Mouse (Mus musculus) stomach, postnatal 0 days (tissue): ENCODE measurements around the gene Cyp4a12b. TPM values are rescaled to one million over a fixed set of nuclear protein-coding genes. Genes with fewer than 3 reads are reported as not detected.
A peak's percentile ranks its signal among the peaks of the same experiment; 100 is the strongest.
"Not testable (repeated sequence)": the region's sequence is repeated elsewhere in the genome, so short reads cannot be mapped to it uniquely, and the experiment has no call there.

ENCODE experiments used
- ATAC-seq: fragments of 200-750 bp; cut with Nextera tagmentation; 2 replicates; pipeline ENCODE4 v1.8.0; 2017; ENCODE audit not compliant: low FRiP score, low TSS enrichment
- DNase-seq: peaks from one replicate; pipeline ENCODE4 v3.0.0-alpha.2; 2016; ENCODE audit warnings: low spot score
- H3K27ac ChIP-seq: fragments of 300-500 bp; sonication (generic); replicated peaks from 2 replicates; pipeline ENCODE4 v1.5.1; 2014; ENCODE audit warnings: mild to moderate bottlenecking, control low read depth
- H3K27me3 ChIP-seq: fragments of 300-500 bp; sonication (generic); 2 replicates; pipeline ENCODE4 v1.6.1; 2014; ENCODE audit warnings: low read length; ENCODE audit not compliant: control insufficient read depth, insufficient read depth
- H3K36me3 ChIP-seq: fragments of 300-500 bp; sonication (generic); 2 replicates; pipeline ENCODE4 v1.6.1; 2014; ENCODE audit warnings: low read length, mixed read lengths; ENCODE audit not compliant: control insufficient read depth, insufficient read depth
- H3K4me1 ChIP-seq: fragments of 300-500 bp; sonication (generic); replicated peaks from 2 replicates; pipeline ENCODE4 v1.6.1; 2014; ENCODE audit warnings: antibody characterized with exemption; ENCODE audit not compliant: control insufficient read depth, insufficient read depth
- H3K4me2 ChIP-seq: fragments of 300-500 bp; sonication (generic); replicated peaks from 2 replicates; pipeline ENCODE4 v1.6.1; 2014; ENCODE audit warnings: low read depth, mild to moderate bottlenecking, control low read depth, moderate library complexity
- H3K4me3 ChIP-seq: fragments of 300-500 bp; sonication (generic); 2 replicates; pipeline ENCODE4 v1.5.1; 2014; ENCODE audit warnings: low read depth, low read length, control low read depth
- H3K9ac ChIP-seq: fragments of 300-500 bp; sonication (generic); 2 replicates; pipeline ENCODE4 v1.6.1; 2014; ENCODE audit warnings: mild to moderate bottlenecking, low read length, control low read depth, mixed read lengths
- H3K9me3 ChIP-seq: fragments of 300-500 bp; sonication (generic); 2 replicates; pipeline ENCODE4 v1.6.1; 2016; ENCODE audit warnings: low read length; ENCODE audit not compliant: control insufficient read depth
- CTCF ChIP-seq: IDR thresholded peaks from 2 replicates; pipeline ENCODE4 v1.5.1; 2016; ENCODE audit warnings: antibody characterized with exemption, low read depth, mild to moderate bottlenecking, moderate library complexity
- EP300 ChIP-seq: optimal IDR thresholded peaks from 2 replicates; pipeline ENCODE3; 2016; ENCODE audit warnings: antibody characterized with exemption
- WGBS: fragments of 180-500 bp; shearing (Covaris S2); extraction: QIAGEN DNeasy Blood & Tissue Kit; methylation state at CpG from one replicate; pipeline ENCODE4 v1.1.7; 2014; 5-methylcytosine and 5-hydroxymethylcytosine counted together
- polyA plus RNA-seq: library from polyadenylated mRNA; unstranded; fragments of >200 nt; fragmentation: Nextera tagmentation; extraction: Ambion mirVana; gene quantifications from 2 replicates; pipeline ENCODE4 v1.2.1, GENCODE M21; 2015

Gene Cyp4a12b
- polyA plus RNA-seq, 1 experiment from 2014 or later, result not detected

DNA sequence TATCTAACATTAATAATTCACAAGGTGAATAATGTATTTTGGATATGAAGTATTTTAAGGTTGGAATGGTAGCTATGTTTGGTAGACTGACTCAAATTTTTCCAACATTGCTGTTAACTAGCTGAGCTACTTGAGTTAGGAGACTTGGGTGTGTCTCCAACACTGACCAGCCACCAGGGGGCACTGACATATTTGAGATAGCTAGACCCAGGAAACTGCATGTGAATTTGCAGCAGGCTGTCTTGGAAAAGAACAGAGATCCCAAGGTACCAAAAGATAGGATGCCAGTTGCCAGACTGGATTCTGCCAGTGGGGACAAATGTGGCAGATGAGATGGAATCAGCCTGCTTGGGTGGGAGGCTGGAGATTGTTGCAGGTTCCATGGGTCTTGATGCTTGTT, 64.6 kb downstream of the Cyp4a12b start:
- not testable (repeated sequence) for H3K9ac ChIP-seq, H3K9me3 ChIP-seq, H3K4me2 ChIP-seq, H3K27me3 ChIP-seq, H3K36me3 ChIP-seq, H3K27ac ChIP-seq, ATAC-seq, H3K4me1 ChIP-seq, H3K4me3 ChIP-seq
- TF ChIP-seq CTCF, result peak; percentile 62
- peak; percentile 14 for DNase-seq

- Histone ChIP-seq H3K27me3 (no peaks in the 10 kb centered on the region), H3K4me2 (no peak overlapping the region), H3K36me3 (no peaks in the 10 kb centered on the region), H3K4me3 (no peak overlapping the region), H3K4me1 (no peaks in the 10 kb centered on the region), H3K27ac (no peak overlapping the region), H3K9me3 (no peaks in the 10 kb centered on the region), H3K9ac (no peak overlapping the region)
- no peak for ATAC-seq
- 53% methylated on average over 6 of the region's 6 CpGs for WGBS
- TF ChIP-seq EP300, result no peak
- no peak for DNase-seq
Observed at GRCm38 (mm10) chr4:115481006-115481652, 69.7 kb downstream of the Cyp4a12b start.

Other genes starting within 250 kb of the Cyp4a12b start
- gene Cyp4a29, start 169.5 kb upstream of the Cyp4a12b start, polyA plus RNA-seq, result 0.06 and 0.13 TPM in 2 replicates
- gene Cyp4a12a, start 112.6 kb upstream of the Cyp4a12b start, polyA plus RNA-seq, result 0.05 TPM in 1 of 2 replicates, not detected in the other
- gene Cyp4a30b, start 41.0 kb downstream of the Cyp4a12b start, polyA plus RNA-seq, result not detected in 2 replicates
- gene Cyp4a14, start 84.5 kb downstream of the Cyp4a12b start, polyA plus RNA-seq, result 1.1 and 1.2 TPM in 2 replicates
- gene Cyp4a10, start 106.6 kb downstream of the Cyp4a12b start, polyA plus RNA-seq, result 0.57 and 0.62 TPM in 2 replicates
- gene Cyp4a31, start 152.0 kb downstream of the Cyp4a12b start, polyA plus RNA-seq, result 0.08 and 0.21 TPM in 2 replicates
- gene Cyp4a32, start 189.3 kb downstream of the Cyp4a12b start, polyA plus RNA-seq, result 0.08 and 0.21 TPM in 2 replicates
- 1.2 and 1.4 TPM in 2 replicates for gene Cyp4b1, start 236.1 kb downstream of the Cyp4a12b start, polyA plus RNA-seq